Mouse (Mus musculus) lung, adult 2 months (tissue): ENCODE data around the gene Hdlbp.

ENCODE experiments used
- CTCF ChIP-seq: fragments of 200-500 bp; IDR thresholded peaks from 2 replicates; pipeline ENCODE4 v1.5.1; 2011; ENCODE audit warnings: mild to moderate bottlenecking, low read length, control low read depth; ENCODE audit not compliant: insufficient read depth
- POLR2A ChIP-seq: fragments of 200-500 bp; IDR thresholded peaks from 2 replicates; pipeline ENCODE4 v1.6.1; 2011; ENCODE audit warnings: low read depth, mild to moderate bottlenecking, control low read depth, low read length, borderline replicate concordance; ENCODE audit errors: extremely low read depth

DNA sequence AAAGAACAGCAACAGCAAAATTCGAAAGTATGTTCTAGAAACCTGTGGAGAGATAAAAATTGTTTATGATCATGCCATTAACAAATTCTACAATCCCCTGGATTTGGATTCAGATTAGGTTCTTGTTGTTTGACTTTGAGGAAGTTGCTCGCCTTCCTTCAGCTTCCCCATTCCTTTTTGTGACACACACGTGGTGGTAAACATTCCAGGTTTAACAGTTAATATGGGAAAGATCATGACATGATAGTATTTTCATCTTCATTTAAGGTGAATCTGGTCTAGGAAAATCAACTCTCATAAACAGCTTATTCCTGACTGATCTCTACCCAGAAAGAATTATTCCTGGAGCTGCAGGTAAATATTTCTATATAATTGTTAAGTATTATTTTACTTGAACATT is 16.7 kb upstream of the Hdlbp start:
- TF ChIP-seq POLR2A (no peak), CTCF (no peak)
